Mouse (Mus musculus): ENCODE results near the gene Hecw2. TPM values are rescaled to one million over a fixed set of nuclear protein-coding genes. Genes with fewer than 3 reads are reported as not detected.

The Hecw2 gene
- polyA plus RNA-seq, 1 experiment = 0.47 TPM

- no peak overlapping the region for H3K4me3 ChIP-seq (replicated peaks; ENCODE audit: control insufficient read depth, low read depth, low read length)
- no peaks in the 10 kb centered on the region; the same call in 1 of the 2 replicates for H3K4me1 ChIP-seq (ENCODE audit: control insufficient read depth, insufficient read depth, low read length)
- no peak for TF ChIP-seq POLR2A (IDR thresholded peaks at IDR 0.05; ENCODE audit: borderline replicate concordance, control insufficient read depth, low read depth, low read length)
- no peak for TF ChIP-seq CTCF (IDR thresholded peaks at IDR 0.05; ENCODE audit: control insufficient read depth, insufficient read depth, low read length)
- no peak overlapping the region for H3K27ac ChIP-seq (ENCODE audit: control insufficient read depth, insufficient read depth, low read depth, low read length, poor library complexity)
- WGBS = 43% methylated on average over 3 of the region's 3 CpGs
Observed at GRCm38 (mm10) chr1:53931314-53931713, 263.7 kb downstream of the Hecw2 start.

- 39% methylated on average over 4 of the region's 4 CpGs for WGBS
- no peaks in the 10 kb centered on the region for H3K4me1 ChIP-seq (ENCODE audit: control insufficient read depth, insufficient read depth, low read length)
Observed at GRCm38 (mm10) chr1:53927605-53928004, 267.4 kb downstream of the Hecw2 start.

GRCm38 (mm10) chr1:53925149-53925901 lies 269.6 kb downstream of the Hecw2 start:
- no peaks in the 10 kb centered on the region for H3K4me1 ChIP-seq (ENCODE audit: control insufficient read depth, insufficient read depth, low read length)
- TF ChIP-seq CTCF (IDR thresholded peaks at IDR 0.05; ENCODE audit: control insufficient read depth, insufficient read depth, low read length) (no peak), POLR2A (IDR thresholded peaks at IDR 0.05; ENCODE audit: borderline replicate concordance, control insufficient read depth, low read depth, low read length) (no peak)
- H3K4me3 ChIP-seq (replicated peaks; ENCODE audit: control insufficient read depth, low read depth, low read length) = no peak overlapping the region
- 82% methylated on average over 18 of the region's 18 CpGs for WGBS
- no peak overlapping the region for H3K27ac ChIP-seq (ENCODE audit: control insufficient read depth, insufficient read depth, low read depth, low read length, poor library complexity)

More at GRCm38 (mm10) chr1:53927605-53928004, 267.4 kb downstream of the Hecw2 start:
- Histone ChIP-seq H3K4me3 (replicated peaks; ENCODE audit: control insufficient read depth, low read depth, low read length) (no peak overlapping the region), H3K27ac (ENCODE audit: control insufficient read depth, insufficient read depth, low read depth, low read length, poor library complexity) (no peak overlapping the region)
- TF ChIP-seq POLR2A (IDR thresholded peaks at IDR 0.05; ENCODE audit: borderline replicate concordance, control insufficient read depth, low read depth, low read length) = no peak
- TF ChIP-seq CTCF (IDR thresholded peaks at IDR 0.05; ENCODE audit: control insufficient read depth, insufficient read depth, low read length) = peak; percentile 24; the same call in 1 of the 2 replicates

GRCm38 (mm10) chr1:53911848-53912247 lies 283.1 kb downstream of the Hecw2 start:
- Histone ChIP-seq H3K27ac (ENCODE audit: control insufficient read depth, insufficient read depth, low read depth, low read length, poor library complexity) (no peak overlapping the region), H3K4me3 (replicated peaks; ENCODE audit: control insufficient read depth, low read depth, low read length) (no peak overlapping the region), H3K4me1 (ENCODE audit: control insufficient read depth, insufficient read depth, low read length) (no peaks in the 10 kb centered on the region)
- 87% methylated on average over 3 of the region's 3 CpGs for WGBS
- TF ChIP-seq POLR2A (IDR thresholded peaks at IDR 0.05; ENCODE audit: borderline replicate concordance, control insufficient read depth, low read depth, low read length) = no peak
- no peak for TF ChIP-seq CTCF (IDR thresholded peaks at IDR 0.05; ENCODE audit: control insufficient read depth, insufficient read depth, low read length)

- 38% methylated on average over 1 of the region's 1 CpGs for WGBS
- no peak overlapping the region for H3K27ac ChIP-seq (ENCODE audit: control insufficient read depth, insufficient read depth, low read depth, low read length, poor library complexity)
Observed at GRCm38 (mm10) chr1:53910251-53910650, 284.7 kb downstream of the Hecw2 start.

GRCm38 (mm10) chr1:53909118-53909517 lies 285.9 kb downstream of the Hecw2 start:
- 2% methylated on average over 3 of the region's 3 CpGs for WGBS
- Histone ChIP-seq H3K27ac (ENCODE audit: control insufficient read depth, insufficient read depth, low read depth, low read length, poor library complexity) (no peak overlapping the region), H3K4me1 (ENCODE audit: control insufficient read depth, insufficient read depth, low read length) (no peaks in the 10 kb centered on the region), H3K4me3 (replicated peaks; ENCODE audit: control insufficient read depth, low read depth, low read length) (no peak overlapping the region)
- TF ChIP-seq CTCF (IDR thresholded peaks at IDR 0.05; ENCODE audit: control insufficient read depth, insufficient read depth, low read length) (peak; percentile 15; the same call in 1 of the 2 replicates), POLR2A (IDR thresholded peaks at IDR 0.05; ENCODE audit: borderline replicate concordance, control insufficient read depth, low read depth, low read length) (no peak)

More at GRCm38 (mm10) chr1:53910251-53910650, 284.7 kb downstream of the Hecw2 start:
- TF ChIP-seq CTCF (IDR thresholded peaks at IDR 0.05; ENCODE audit: control insufficient read depth, insufficient read depth, low read length) (no peak), POLR2A (IDR thresholded peaks at IDR 0.05; ENCODE audit: borderline replicate concordance, control insufficient read depth, low read depth, low read length) (no peak)
- H3K4me3 ChIP-seq (replicated peaks; ENCODE audit: control insufficient read depth, low read depth, low read length) = no peak overlapping the region
- H3K4me1 ChIP-seq (ENCODE audit: control insufficient read depth, insufficient read depth, low read length) = no peaks in the 10 kb centered on the region

- TF ChIP-seq CTCF (IDR thresholded peaks at IDR 0.05; ENCODE audit: control insufficient read depth, insufficient read depth, low read length) = no peak
- no peak for TF ChIP-seq POLR2A (IDR thresholded peaks at IDR 0.05; ENCODE audit: borderline replicate concordance, control insufficient read depth, low read depth, low read length)
- Histone ChIP-seq H3K27ac (ENCODE audit: control insufficient read depth, insufficient read depth, low read depth, low read length, poor library complexity) (no peak overlapping the region), H3K4me1 (ENCODE audit: control insufficient read depth, insufficient read depth, low read length) (no peaks in the 10 kb centered on the region), H3K4me3 (replicated peaks; ENCODE audit: control insufficient read depth, low read depth, low read length) (no peak overlapping the region)
- WGBS = 1% methylated on average over 3 of the region's 3 CpGs
Observed at GRCm38 (mm10) chr1:53906175-53906574, 288.8 kb downstream of the Hecw2 start.

- TF ChIP-seq POLR2A (IDR thresholded peaks at IDR 0.05; ENCODE audit: borderline replicate concordance, control insufficient read depth, low read depth, low read length) = no peak
- no peak for TF ChIP-seq CTCF (IDR thresholded peaks at IDR 0.05; ENCODE audit: control insufficient read depth, insufficient read depth, low read length)
- no peak overlapping the region for H3K27ac ChIP-seq (ENCODE audit: control insufficient read depth, insufficient read depth, low read depth, low read length, poor library complexity)
- WGBS = 85% methylated on average over 2 of the region's 2 CpGs
Observed at GRCm38 (mm10) chr1:53900416-53900815, 294.6 kb downstream of the Hecw2 start.

More at GRCm38 (mm10) chr1:53900416-53900815, 294.6 kb downstream of the Hecw2 start:
- Histone ChIP-seq H3K4me1 (ENCODE audit: control insufficient read depth, insufficient read depth, low read length) (no peaks in the 10 kb centered on the region), H3K4me3 (replicated peaks; ENCODE audit: control insufficient read depth, low read depth, low read length) (no peak overlapping the region)
